Mouse (Mus musculus) myocyte (in vitro differentiated cells): ENCODE results near the gene Ltc4s. TPM values are rescaled to one million over a fixed set of nuclear protein-coding genes. Genes with fewer than 3 reads are reported as not detected.

Source experiments
- H3K27me3 ChIP-seq: one replicate; pipeline ENCODE4 v1.6.1; 2011; ENCODE audit not compliant: control insufficient read depth, insufficient read depth, insufficient read length
- H3K36me3 ChIP-seq: one replicate; pipeline ENCODE4 v1.6.1; 2011; ENCODE audit not compliant: control insufficient read depth, insufficient read depth
- H3K4me2 ChIP-seq: one replicate; pipeline ENCODE4 v1.6.1; 2011; ENCODE audit warnings: low read depth, control low read depth
- H3K4me3 ChIP-seq: one replicate; pipeline ENCODE4 v1.5.1; 2011; ENCODE audit warnings: mild to moderate bottlenecking, control low read depth, moderate library complexity
- H3K79me2 ChIP-seq: one replicate; pipeline ENCODE4 v1.6.1; 2011; ENCODE audit not compliant: control insufficient read depth, insufficient read depth
- H3ac ChIP-seq: one replicate; pipeline ENCODE4 v1.6.1; 2011; ENCODE audit not compliant: control insufficient read depth, insufficient read length
- CEBPB ChIP-seq: IDR thresholded peaks from 2 replicates; pipeline ENCODE4 v1.6.1; 2011; ENCODE audit warnings: mild to moderate bottlenecking, moderate library complexity; ENCODE audit not compliant: poor library complexity, insufficient read depth, severe bottlenecking
- E2F4 ChIP-seq: IDR thresholded peaks from one replicate; pipeline ENCODE4 v1.6.1; 2011; ENCODE audit warnings: mild to moderate bottlenecking, control low read depth, moderate library complexity; ENCODE audit not compliant: insufficient read depth
- MAX ChIP-seq: IDR thresholded peaks from one replicate; pipeline ENCODE4 v1.6.1; 2011; ENCODE audit warnings: low read depth, mild to moderate bottlenecking, control low read depth
- MYOD1 ChIP-seq, 3 experiments: IDR thresholded peaks; one replicate each; pipeline ENCODE4 v1.6.1; 2011; ENCODE audit warnings: control low read depth in 2 of 3, low read depth in 2 of 3, mild to moderate bottlenecking in 2 of 3, moderate library complexity in 1 of 3; ENCODE audit not compliant: insufficient read length in 2 of 3, control insufficient read depth in 1 of 3
- MYOG ChIP-seq, 3 experiments: IDR thresholded peaks; one replicate each; pipeline ENCODE4 v1.6.1; 2011; ENCODE audit warnings: control low read depth in 2 of 3, low read depth in 2 of 3, mild to moderate bottlenecking in 2 of 3; ENCODE audit not compliant: insufficient read length in 2 of 3, control insufficient read depth in 1 of 3, insufficient read depth in 1 of 3
- POLR2A ChIP-seq: IDR thresholded peaks from one replicate; pipeline ENCODE4 v1.6.1; 2011; ENCODE audit warnings: low read depth, mild to moderate bottlenecking, control low read depth, moderate library complexity; ENCODE audit not compliant: insufficient read length
- POLR2AphosphoS2 ChIP-seq: IDR thresholded peaks from one replicate; pipeline ENCODE4 v1.6.1; 2011; ENCODE audit warnings: low read depth, control low read depth; ENCODE audit not compliant: insufficient read length
- REST ChIP-seq: IDR thresholded peaks from one replicate; pipeline ENCODE4 v1.6.1; 2011; ENCODE audit warnings: mild to moderate bottlenecking, control low read depth, moderate library complexity; ENCODE audit not compliant: insufficient read depth, insufficient read length
- SRF ChIP-seq: IDR thresholded peaks from one replicate; pipeline ENCODE4 v1.6.1; 2011; ENCODE audit warnings: low read depth; ENCODE audit not compliant: control insufficient read depth, insufficient read length
- TCF12 ChIP-seq: IDR thresholded peaks from one replicate; pipeline ENCODE4 v1.6.1; 2011; ENCODE audit warnings: mild to moderate bottlenecking, control low read depth; ENCODE audit not compliant: poor library complexity, insufficient read depth, severe bottlenecking
- TCF3 ChIP-seq: IDR thresholded peaks from one replicate; pipeline ENCODE4 v1.6.1; 2011; ENCODE audit warnings: low read depth, control low read depth; ENCODE audit not compliant: insufficient read length
- USF1 ChIP-seq: IDR thresholded peaks from one replicate; pipeline ENCODE4 v1.6.1; 2011; ENCODE audit warnings: low read depth, mild to moderate bottlenecking, control low read depth, moderate library complexity
- polyA plus RNA-seq: library from polyadenylated mRNA; unstranded; fragments of >200 nt; fragmentation: generic; extraction: Trizol; gene quantifications from one replicate; pipeline ENCODE4 v1.2.1, GENCODE M21; 2012; ENCODE audit warnings: missing spikeins

Ltc4s gene
- polyA plus RNA-seq, 1 experiment = 1.8 TPM

GRCm38 (mm10) chr11:50279005-50279404 is 40.6 kb upstream of the Ltc4s start:
- TF ChIP-seq MAX = no peak
- TF ChIP-seq POLR2A = no peak
- no peak for TF ChIP-seq POLR2AphosphoS2
- no peak for TF ChIP-seq TCF3
- no peak for TF ChIP-seq E2F4
- TF ChIP-seq SRF = no peak
- TF ChIP-seq CEBPB = no peak
- TF ChIP-seq USF1 = no peak
- TF ChIP-seq MYOG (IDR thresholded peaks at IDR 0.05; ENCODE audit: control insufficient read depth in 1 of 3, insufficient read depth in 1 of 3, insufficient read length in 2 of 3, low read depth in 2 of 3) = no peak
- TF ChIP-seq TCF12 = no peak
- TF ChIP-seq MYOD1 (IDR thresholded peaks at IDR 0.05; ENCODE audit: control insufficient read depth in 1 of 3, insufficient read length in 2 of 3, low read depth in 2 of 3) = no peak
- no peak for TF ChIP-seq REST
- Histone ChIP-seq H3K36me3 (peaks cover 6% of the 10 kb centered on the region), H3K27me3 (no peaks in the 10 kb centered on the region), H3K4me3 (no peak overlapping the region), H3K4me2 (no peak overlapping the region), H3K79me2 (peaks cover 96% of the 10 kb centered on the region), H3ac (no peak overlapping the region)

GRCm38 (mm10) chr11:50277706-50278105 is 39.3 kb upstream of the Ltc4s start:
- Histone ChIP-seq H3ac (no peak overlapping the region), H3K4me2 (no peak overlapping the region), H3K27me3 (no peaks in the 10 kb centered on the region), H3K4me3 (no peak overlapping the region), H3K79me2 (peaks cover 96% of the 10 kb centered on the region), H3K36me3 (peaks cover 6% of the 10 kb centered on the region)
- TF ChIP-seq MYOG (IDR thresholded peaks at IDR 0.05; ENCODE audit: control insufficient read depth in 1 of 3, insufficient read depth in 1 of 3, insufficient read length in 2 of 3, low read depth in 2 of 3) = no peak
- no peak for TF ChIP-seq E2F4
- no peak for TF ChIP-seq CEBPB
- no peak for TF ChIP-seq TCF3
- no peak for TF ChIP-seq MYOD1 (IDR thresholded peaks at IDR 0.05; ENCODE audit: control insufficient read depth in 1 of 3, insufficient read length in 2 of 3, low read depth in 2 of 3)
- no peak for TF ChIP-seq SRF
- TF ChIP-seq POLR2A = no peak

GRCm38 (mm10) chr11:50277025-50277424 is 38.6 kb upstream of the Ltc4s start:
- TF ChIP-seq TCF12 (no peak), REST (no peak), MAX (no peak), TCF3 (no peak), MYOG (IDR thresholded peaks at IDR 0.05; ENCODE audit: control insufficient read depth in 1 of 3, insufficient read depth in 1 of 3, insufficient read length in 2 of 3, low read depth in 2 of 3) (no peak), USF1 (no peak), E2F4 (no peak), POLR2A (no peak), CEBPB (no peak), POLR2AphosphoS2 (no peak), MYOD1 (IDR thresholded peaks at IDR 0.05; ENCODE audit: control insufficient read depth in 1 of 3, insufficient read length in 2 of 3, low read depth in 2 of 3) (no peak), SRF (no peak)
- Histone ChIP-seq H3K27me3 (no peaks in the 10 kb centered on the region), H3K4me2 (no peak overlapping the region), H3K36me3 (peaks cover 6% of the 10 kb centered on the region), H3K4me3 (no peak overlapping the region), H3K79me2 (peaks cover 96% of the 10 kb centered on the region), H3ac (no peak overlapping the region)

GRCm38 (mm10) chr11:50275568-50276151 is 37.2 kb upstream of the Ltc4s start:
- Histone ChIP-seq H3K79me2 (peaks cover 96% of the 10 kb centered on the region), H3K4me3 (no peak overlapping the region), H3K36me3 (no peaks in the 10 kb centered on the region), H3K27me3 (no peaks in the 10 kb centered on the region), H3ac (no peak overlapping the region), H3K4me2 (peak overlapping the region; percentile 61)
- TF ChIP-seq TCF3 (no peak), MYOD1 (IDR thresholded peaks at IDR 0.05; ENCODE audit: control insufficient read depth in 1 of 3, insufficient read length in 2 of 3, low read depth in 2 of 3) (peak in 2 of 3 experiments; percentile 15 to 42), USF1 (peak; percentile 75)

- Histone ChIP-seq H3K4me2 (peak overlapping the region; percentile 61), H3K27me3 (no peaks in the 10 kb centered on the region), H3K79me2 (peaks cover 91% of the 10 kb centered on the region), H3ac (no peak overlapping the region), H3K36me3 (no peaks in the 10 kb centered on the region), H3K4me3 (no peak overlapping the region)
- TF ChIP-seq TCF12 (no peak), E2F4 (no peak), TCF3 (no peak), SRF (no peak), USF1 (no peak), MYOD1 (IDR thresholded peaks at IDR 0.05; ENCODE audit: control insufficient read depth in 1 of 3, insufficient read length in 2 of 3, low read depth in 2 of 3) (no peak), MYOG (IDR thresholded peaks at IDR 0.05; ENCODE audit: control insufficient read depth in 1 of 3, insufficient read depth in 1 of 3, insufficient read length in 2 of 3, low read depth in 2 of 3) (no peak), CEBPB (no peak), MAX (no peak), POLR2AphosphoS2 (no peak), REST (no peak), POLR2A (no peak)
These were observed 36.7 kb upstream of the Ltc4s start for GRCm38 (mm10) chr11:50275077-50275476.
